Mouse (Mus musculus): ENCODE measurements around the gene Smug1. TPM values are rescaled to one million over a fixed set of nuclear protein-coding genes. Genes with fewer than 3 reads are reported as not detected.

Smug1 gene
- polyA plus RNA-seq, 1 experiment from 2014 or later, result 68.0 TPM

- Histone ChIP-seq H3K4me3 (no peak overlapping the region), H3K4me2 (replicated peaks) (no peak overlapping the region), H3K4me1 (peaks cover 38% of the 10 kb centered on the region), H3K9me3 (no peaks in the 10 kb centered on the region), H3K36me3 (no peaks in the 10 kb centered on the region), H3K27me3 (replicated peaks) (no peaks in the 10 kb centered on the region), H3K27ac (no peak overlapping the region), H3K9ac (no peak overlapping the region)
- WGBS, result 83% methylated on average over 6 of the region's 6 CpGs
- no peak for ATAC-seq (ENCODE audit: low FRiP score, low read depth)
These were observed 53.8 kb downstream of the Smug1 start for GRCm38 (mm10) chr15:103113077-103113476.

- no peaks in the 10 kb centered on the region for H3K27me3 ChIP-seq (replicated peaks)
- no peak overlapping the region for H3K27ac ChIP-seq
- ATAC-seq (ENCODE audit: low FRiP score, low read depth), result no peak
- H3K9me3 ChIP-seq, result no peaks in the 10 kb centered on the region
- no peak overlapping the region for H3K4me3 ChIP-seq
- H3K9ac ChIP-seq, result no peak overlapping the region
- H3K4me1 ChIP-seq, result peaks cover 46% of the 10 kb centered on the region
- 72% methylated on average over 2 of the region's 2 CpGs for WGBS
- no peaks in the 10 kb centered on the region for H3K36me3 ChIP-seq
- no peak overlapping the region for H3K4me2 ChIP-seq (replicated peaks)
These were observed 54.6 kb downstream of the Smug1 start for GRCm38 (mm10) chr15:103112309-103112708.

- no peaks in the 10 kb centered on the region for H3K36me3 ChIP-seq
- H3K9me3 ChIP-seq, result no peaks in the 10 kb centered on the region
- H3K27me3 ChIP-seq (replicated peaks), result no peaks in the 10 kb centered on the region
- H3K27ac ChIP-seq, result no peak overlapping the region
- H3K4me1 ChIP-seq, result peaks cover 62% of the 10 kb centered on the region
- H3K9ac ChIP-seq, result no peak overlapping the region
- 36% methylated on average over 4 of the region's 4 CpGs for WGBS
- no peak overlapping the region for H3K4me3 ChIP-seq
- ATAC-seq (ENCODE audit: low FRiP score, low read depth), result no peak
- H3K4me2 ChIP-seq (replicated peaks), result no peak overlapping the region; the same call in 1 of the 2 replicates
These were observed 57.0 kb downstream of the Smug1 start for GRCm38 (mm10) chr15:103109940-103110339.

GRCm38 (mm10) chr15:103108066-103108676 lies 58.7 kb downstream of the Smug1 start:
- H3K4me3 ChIP-seq, result no peak overlapping the region
- H3K4me1 ChIP-seq, result peaks cover 71% of the 10 kb centered on the region
- H3K27ac ChIP-seq, result peak overlapping the region; percentile 43; the same call in 1 of the 2 replicates
- H3K4me2 ChIP-seq (replicated peaks), result peak overlapping the region; percentile 79
- no peaks in the 10 kb centered on the region for H3K9me3 ChIP-seq
- H3K36me3 ChIP-seq, result no peaks in the 10 kb centered on the region
- WGBS, result 47% methylated on average over 8 of the region's 8 CpGs
- ATAC-seq (ENCODE audit: low FRiP score, low read depth), result no peak
- peak overlapping the region; percentile 36; the same call in 1 of the 2 replicates for H3K9ac ChIP-seq
- no peaks in the 10 kb centered on the region for H3K27me3 ChIP-seq (replicated peaks)

GRCm38 (mm10) chr15:103106201-103106600 lies 60.7 kb downstream of the Smug1 start:
- H3K4me1 ChIP-seq, result peaks cover 77% of the 10 kb centered on the region
- H3K4me2 ChIP-seq (replicated peaks), result peak overlapping the region; percentile 79
- H3K27ac ChIP-seq, result peak overlapping the region; percentile 84
- no peaks in the 10 kb centered on the region for H3K9me3 ChIP-seq
- WGBS, result 2% methylated on average over 2 of the region's 2 CpGs
- H3K9ac ChIP-seq, result peak overlapping the region; percentile 91
- H3K36me3 ChIP-seq, result no peaks in the 10 kb centered on the region
- H3K4me3 ChIP-seq, result peak overlapping the region; percentile 62; the same call in 1 of the 2 replicates
- H3K27me3 ChIP-seq (replicated peaks), result no peaks in the 10 kb centered on the region
- 0 out of 2 replicates have a peak, but pooled peaks have one; percentile 35 for ATAC-seq (ENCODE audit: low FRiP score, low read depth)

Other genes with a start within 250 kb of the Smug1 start
- gene Hoxc13, start 246.0 kb downstream of the Smug1 start, polyA plus RNA-seq (2016; fragmentation: Nextera tagmentation; extraction: Ambion mirVana), result 6.5 and 17.7 TPM in 2 replicates
- gene Hoxc12, start 230.3 kb downstream of the Smug1 start, polyA plus RNA-seq (2016; fragmentation: Nextera tagmentation; extraction: Ambion mirVana), result 8.1 and 14.2 TPM in 2 replicates
- 4.3 and 5.7 TPM in 2 replicates for gene Hoxc11, start 212.7 kb downstream of the Smug1 start, polyA plus RNA-seq (2016; fragmentation: Nextera tagmentation; extraction: Ambion mirVana)
- 62.1 and 77.3 TPM in 2 replicates for gene Hoxc10, start 200.3 kb downstream of the Smug1 start, polyA plus RNA-seq (2016; fragmentation: Nextera tagmentation; extraction: Ambion mirVana)
- 32.1 and 35.5 TPM in 2 replicates for gene Hoxc5, start 199.6 kb downstream of the Smug1 start, polyA plus RNA-seq (2016; fragmentation: Nextera tagmentation; extraction: Ambion mirVana)
- 45.2 and 47.4 TPM in 2 replicates for gene Hoxc9, start 190.7 kb downstream of the Smug1 start, polyA plus RNA-seq (2016; fragmentation: Nextera tagmentation; extraction: Ambion mirVana)
- 44.5 and 65.6 TPM in 2 replicates for gene Hoxc8, start 176.5 kb downstream of the Smug1 start, polyA plus RNA-seq (2016; fragmentation: Nextera tagmentation; extraction: Ambion mirVana)
- 68.8 and 77.1 TPM in 2 replicates for gene Hoxc6, start 168.8 kb downstream of the Smug1 start, polyA plus RNA-seq (2016; fragmentation: Nextera tagmentation; extraction: Ambion mirVana)
- gene Hoxc4, start 148.2 kb downstream of the Smug1 start, polyA plus RNA-seq (2016; fragmentation: Nextera tagmentation; extraction: Ambion mirVana), result 69.5 and 77.4 TPM in 2 replicates
- gene Cbx5, start 72.7 kb upstream of the Smug1 start, polyA plus RNA-seq (2016; fragmentation: Nextera tagmentation; extraction: Ambion mirVana), result 149 and 157 TPM in 2 replicates
- gene Hnrnpa1, start 73.3 kb upstream of the Smug1 start, polyA plus RNA-seq (2016; fragmentation: Nextera tagmentation; extraction: Ambion mirVana), result 1,154 and 1,199 TPM in 2 replicates
- gene Nfe2, start 91.3 kb upstream of the Smug1 start, polyA plus RNA-seq (2016; fragmentation: Nextera tagmentation; extraction: Ambion mirVana), result 3.2 and 4.3 TPM in 2 replicates
- 231 and 243 TPM in 2 replicates for gene Copz1, start 105.6 kb upstream of the Smug1 start, polyA plus RNA-seq (2016; fragmentation: Nextera tagmentation; extraction: Ambion mirVana)
- gene Gpr84, start 143.5 kb upstream of the Smug1 start, polyA plus RNA-seq (2016; fragmentation: Nextera tagmentation; extraction: Ambion mirVana), result 0.25 and 0.29 TPM in 2 replicates
- 20.2 and 20.9 TPM in 2 replicates for gene Zfp385a, start 173.0 kb upstream of the Smug1 start, polyA plus RNA-seq (2016; fragmentation: Nextera tagmentation; extraction: Ambion mirVana)
- gene Itga5, start 199.7 kb upstream of the Smug1 start, polyA plus RNA-seq (2016; fragmentation: Nextera tagmentation; extraction: Ambion mirVana), result 19.1 and 19.9 TPM in 2 replicates